Mouse (Mus musculus) spleen, adult 2 months (tissue): ENCODE results near the gene Plekhg3.

ENCODE experiments used
- CTCF ChIP-seq: fragments of 200-500 bp; IDR thresholded peaks from 2 replicates; pipeline ENCODE4 v1.5.1; 2011; ENCODE audit warnings: mild to moderate bottlenecking, inconsistent platforms; ENCODE audit not compliant: insufficient read depth, insufficient read length, insufficient replicate concordance; ENCODE audit errors: extremely low read depth
- POLR2A ChIP-seq: fragments of 200-500 bp; IDR thresholded peaks from 2 replicates; pipeline ENCODE4 v1.6.1; 2011; ENCODE audit warnings: low read depth, low read length, inconsistent platforms

GRCm38 (mm10) chr12:76490798-76491197, 39.9 kb upstream of the Plekhg3 start:
- no peak for TF ChIP-seq POLR2A
- no peak for TF ChIP-seq CTCF
